Mouse (Mus musculus) kidney, postnatal 0 days (tissue): Measurements from ENCODE around the gene C330021F23Rik. TPM values are rescaled to one million over a fixed set of nuclear protein-coding genes. Genes with fewer than 3 reads are reported as not detected.

ENCODE experiments used
- ATAC-seq: fragments of 200-750 bp; cut with Nextera tagmentation; replicated peaks from 2 replicates; pipeline ENCODE4 v1.8.0; 2017; ENCODE audit warnings: low read depth, moderate number of reproducible peaks, moderate TSS enrichment, moderate library complexity; ENCODE audit not compliant: low FRiP score
- DNase-seq: peaks from one replicate; pipeline ENCODE4 v3.0.0-alpha.2; 2016; ENCODE audit warnings: low spot score
- H3K27ac ChIP-seq: fragments of 300-500 bp; sonication (generic); 2 replicates; pipeline ENCODE4 v1.5.1; 2014; ENCODE audit warnings: mild to moderate bottlenecking
- H3K27me3 ChIP-seq: fragments of 300-500 bp; sonication (generic); 2 replicates; pipeline ENCODE4 v1.6.1; 2014; ENCODE audit warnings: low read length, mixed read lengths; ENCODE audit not compliant: insufficient read depth
- H3K36me3 ChIP-seq: fragments of 300-500 bp; sonication (generic); 2 replicates; pipeline ENCODE4 v1.6.1; 2014; ENCODE audit warnings: low read length, mixed read lengths; ENCODE audit not compliant: insufficient read depth
- H3K4me1 ChIP-seq: fragments of 300-500 bp; sonication (generic); replicated peaks from 2 replicates; pipeline ENCODE4 v1.6.1; 2014; ENCODE audit warnings: antibody characterized with exemption, low read length, mixed read lengths; ENCODE audit not compliant: insufficient read depth
- H3K4me2 ChIP-seq: fragments of 300-500 bp; sonication (generic); 2 replicates; pipeline ENCODE4 v1.6.1; 2014; ENCODE audit warnings: mild to moderate bottlenecking, low read length, moderate library complexity, mixed read lengths
- H3K4me3 ChIP-seq: fragments of 300-500 bp; sonication (generic); replicated peaks from 2 replicates; pipeline ENCODE4 v1.5.1; 2014; ENCODE audit warnings: low read depth, low read length
- H3K9ac ChIP-seq: fragments of 300-500 bp; sonication (generic); 2 replicates; pipeline ENCODE4 v1.6.1; 2014; ENCODE audit warnings: low read depth, low read length
- H3K9me3 ChIP-seq: fragments of 300-500 bp; sonication (generic); replicated peaks from 2 replicates; pipeline ENCODE4 v1.6.1; 2016; ENCODE audit warnings: low read length, inconsistent platforms, mixed read lengths
- CTCF ChIP-seq: IDR thresholded peaks from 2 replicates; pipeline ENCODE4 v1.5.1; 2016; ENCODE audit warnings: antibody characterized with exemption, low read depth, mild to moderate bottlenecking, moderate library complexity
- WGBS: fragments of 180-500 bp; shearing (Covaris S2); extraction: QIAGEN DNeasy Blood & Tissue Kit; methylation state at CpG from one replicate; pipeline ENCODE4 v1.1.7; 2014; 5-methylcytosine and 5-hydroxymethylcytosine counted together
- polyA plus RNA-seq: library from polyadenylated mRNA; unstranded; fragments of >200 nt; fragmentation: Nextera tagmentation; extraction: Ambion mirVana; gene quantifications from 2 replicates; pipeline ENCODE4 v1.2.1, GENCODE M21; 2015

C330021F23Rik gene
- polyA plus RNA-seq, 1 experiment from 2014 or later, result 4.4 TPM

DNA sequence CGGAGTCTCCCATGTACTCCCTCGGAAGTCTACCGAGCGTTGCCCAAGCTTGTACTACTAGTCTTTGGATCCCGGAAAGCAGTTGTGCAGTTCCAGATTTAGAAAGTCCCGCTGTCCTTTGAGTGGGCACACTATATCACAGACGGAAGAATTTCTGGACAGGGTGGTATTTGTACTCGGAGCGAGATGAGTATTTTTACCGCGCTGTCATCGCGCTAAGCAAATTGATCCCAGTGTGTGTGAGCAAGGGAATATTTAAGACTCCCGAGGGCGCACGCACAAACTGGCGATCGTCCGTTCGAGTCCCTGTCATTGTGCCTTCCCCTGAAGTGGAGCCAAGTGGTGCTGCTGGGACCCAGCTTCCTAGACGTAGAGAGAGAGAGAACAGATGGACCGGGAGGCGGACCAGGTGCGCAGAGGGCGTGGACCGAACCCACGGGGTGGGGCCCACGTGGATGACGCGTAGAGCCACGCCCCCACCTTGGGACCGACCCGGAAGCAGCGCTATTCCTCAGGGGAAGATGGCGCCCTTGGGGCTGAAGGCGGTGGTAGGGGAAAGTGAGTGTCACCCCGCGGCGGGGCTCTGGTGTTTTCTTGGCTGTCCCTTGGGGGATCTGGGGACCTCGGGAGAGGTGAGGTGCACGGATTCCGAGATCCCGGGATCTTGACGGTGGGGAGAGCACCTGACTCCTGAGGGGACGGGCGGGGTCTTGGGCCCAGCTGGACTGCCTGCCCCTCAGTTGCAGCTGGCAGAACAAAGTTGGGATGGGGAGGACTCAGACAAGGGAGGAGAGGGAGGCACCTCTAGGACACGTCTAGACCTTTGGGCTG, 63.1 kb downstream of the C330021F23Rik start, which contains the start of gene Stxbp2:
Gene Stxbp2, plus strand, starts transcription at position 309 of the 831 bp plus-strand sequence.
- TF ChIP-seq CTCF, result 0 out of 2 replicates have a peak, but pooled peaks have one; percentile 6
- Histone ChIP-seq H3K4me3 (peak within 1 kb of the TSS; percentile 63), H3K27me3 (0 out of 2 replicates have a peak, but pooled peaks cover 3% of the 10 kb centered on the region), H3K36me3 (0 out of 2 replicates have a peak, but pooled peaks cover 3% of the 10 kb centered on the region), H3K4me1 (no peaks in the 10 kb centered on the region), H3K27ac (peak within 1 kb of the TSS; percentile 8; the same call in 1 of the 2 replicates), H3K9ac (peak within 1 kb of the TSS; percentile 71), H3K4me2 (peak within 1 kb of the TSS; percentile 74), H3K9me3 (no peaks in the 10 kb centered on the region)
- DNase-seq, result peak; percentile 77
- peak; percentile 94 for ATAC-seq
- WGBS, result 6% methylated on average over 47 of the region's 47 CpGs

DNA sequence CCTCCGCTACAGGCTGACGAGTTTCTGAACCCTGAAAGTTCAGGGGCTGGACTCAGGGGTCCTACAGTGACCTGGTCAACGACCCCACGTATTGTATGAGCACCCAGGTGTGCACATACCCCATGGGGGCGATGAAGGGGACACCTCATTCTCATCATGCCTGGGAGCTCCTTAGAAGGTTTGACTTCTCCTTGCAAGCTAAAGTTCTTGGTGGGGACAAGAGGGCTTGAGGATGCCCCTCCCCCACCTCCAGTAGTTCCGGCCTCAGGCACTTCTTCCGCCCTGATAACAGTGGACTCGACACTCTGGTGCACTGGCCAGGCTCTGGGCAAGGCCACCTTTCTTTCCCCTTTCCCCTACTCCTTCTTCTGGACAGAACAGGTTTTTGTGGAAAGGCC, 63.7 kb downstream of the C330021F23Rik start:
- 0 out of 2 replicates have a peak, but pooled peaks cover 3% of the 10 kb centered on the region for H3K36me3 ChIP-seq
- H3K27me3 ChIP-seq, result 0 out of 2 replicates have a peak, but pooled peaks cover 3% of the 10 kb centered on the region
- no peaks in the 10 kb centered on the region for H3K4me1 ChIP-seq
- peak overlapping the region; percentile 71 for H3K9ac ChIP-seq
- H3K4me2 ChIP-seq, result peak overlapping the region; percentile 74
- peak overlapping the region; percentile 63 for H3K4me3 ChIP-seq
- 14% methylated on average over 8 of the region's 8 CpGs for WGBS
- DNase-seq (peak; percentile 13), ATAC-seq (peak; percentile 37)
- H3K27ac ChIP-seq, result peak overlapping the region; percentile 8; the same call in 1 of the 2 replicates
- H3K9me3 ChIP-seq, result no peaks in the 10 kb centered on the region
- no peak for TF ChIP-seq CTCF

Other genes starting within 250 kb of the C330021F23Rik start
- 0.05 and 0.24 TPM in 2 replicates for gene A430078G23Rik, start 214.6 kb upstream of the C330021F23Rik start, polyA plus RNA-seq
- gene Arhgef18, start 175.0 kb upstream of the C330021F23Rik start, polyA plus RNA-seq, result 9.6 and 10.6 TPM in 2 replicates
- gene Pex11g, start 100.3 kb upstream of the C330021F23Rik start, polyA plus RNA-seq, result 8.1 and 8.8 TPM in 2 replicates
- gene Tex45, start 97.1 kb upstream of the C330021F23Rik start, polyA plus RNA-seq, result 0.16 TPM in 1 of 2 replicates, not detected in the other
- 42.1 and 45.0 TPM in 2 replicates for gene Zfp358, start 74.9 kb upstream of the C330021F23Rik start, polyA plus RNA-seq
- 46.9 and 54.6 TPM in 2 replicates for gene Mcoln1, start 67.5 kb upstream of the C330021F23Rik start, polyA plus RNA-seq
- 24.3 and 26.4 TPM in 2 replicates for gene Pnpla6, start 52.6 kb upstream of the C330021F23Rik start, polyA plus RNA-seq
- gene Camsap3, start 19.3 kb downstream of the C330021F23Rik start, polyA plus RNA-seq, result 9.7 and 11.6 TPM in 2 replicates
- gene Xab2, start 53.3 kb downstream of the C330021F23Rik start, polyA plus RNA-seq, result 44.4 and 48.4 TPM in 2 replicates
- gene Pet100, start 53.6 kb downstream of the C330021F23Rik start, polyA plus RNA-seq, result 132 and 151 TPM in 2 replicates
- gene Pcp2, start 57.6 kb downstream of the C330021F23Rik start, polyA plus RNA-seq, result 0.42 TPM in 1 of 2 replicates, not detected in the other
- 88.6 and 93.3 TPM in 2 replicates for gene Stxbp2, start 63.0 kb downstream of the C330021F23Rik start, polyA plus RNA-seq
- gene Retn, start 87.8 kb downstream of the C330021F23Rik start, polyA plus RNA-seq, result 0.27 and 0.58 TPM in 2 replicates
- gene Mcemp1, start 97.8 kb downstream of the C330021F23Rik start, polyA plus RNA-seq, result 0.47 and 0.54 TPM in 2 replicates
- 8.3 and 8.9 TPM in 2 replicates for gene Fcor, start 104.4 kb downstream of the C330021F23Rik start, polyA plus RNA-seq
- 32.1 and 32.9 TPM in 2 replicates for gene Trappc5, start 108.3 kb downstream of the C330021F23Rik start, polyA plus RNA-seq
- gene Fcer2a, start 126.2 kb downstream of the C330021F23Rik start, polyA plus RNA-seq, result 0.08 TPM in 1 of 2 replicates, not detected in the other
- gene Clec4g, start 152.7 kb downstream of the C330021F23Rik start, polyA plus RNA-seq, result 0.18 and 0.34 TPM in 2 replicates
- 0.08 and 0.10 TPM in 2 replicates for gene Cd209a, start 181.0 kb downstream of the C330021F23Rik start, polyA plus RNA-seq